14 mouse cellular contexts compared by ENCODE assay signal in genomic region chr5:107346214-107346613, GRCm38 (mm10). TPM values are rescaled to one million over a fixed set of nuclear protein-coding genes. Genes with fewer than 3 reads are reported as not detected.
A peak's percentile ranks its signal among the peaks of the same experiment; 100 is the strongest.
DNase-seq lines count a peak whose midpoint lies in the region; ATAC-seq and TF ChIP-seq lines count a peak whose summit lies in the region.
"Had no signal": no experiment of that assay in that cellular context is flagged by ENCODE, and none has a peak within 500 bp of the region (broad histone marks: within the 10 kb centered on the region; RNA-seq: fewer than 3 reads in every experiment).

No protein-coding gene starts in this region.

- intact Hi-C loops in heart, postnatal 14 days (cut with DNase I): loop anchor here (5.0 kb wide), 1 partner anchor 166 kb away; no protein-coding TSS in a partner anchor
- intact Hi-C loops in left cerebral cortex, postnatal 25 days (cut with DNase I): no loop called here

- WGBS in heart, postnatal 0 days: 26% methylated on average over 1 of the region's 1 CpGs
- 44% methylated on average over 1 of the region's 1 CpGs for WGBS in midbrain, embryonic 14.5 days
- 50% methylated on average over 1 of the region's 1 CpGs for WGBS in midbrain, embryonic 13.5 days
- 52% methylated on average over 1 of the region's 1 CpGs for WGBS in hindbrain, embryonic 16.5 days

- H3K4me2 ChIP-seq in heart, postnatal 0 days (ENCODE audit: low read depth, low read length): no peak overlapping the region
- no peak overlapping the region for H3K4me2 ChIP-seq in midbrain, embryonic 14.5 days (ENCODE audit: low read length)
- no peak overlapping the region for H3K4me2 ChIP-seq in midbrain, embryonic 13.5 days (replicated peaks)
- H3K4me2 ChIP-seq in hindbrain, embryonic 16.5 days (ENCODE audit: low read length): no peak overlapping the region
- H3K4me2 ChIP-seq: forebrain, embryonic 15.5 days; hindbrain, embryonic 13.5 days; liver, embryonic 15.5 days had no signal

- H3K9ac ChIP-seq in heart, postnatal 0 days (replicated peaks; ENCODE audit: low read depth, low read length): no peak overlapping the region
- no peak overlapping the region for H3K9ac ChIP-seq in midbrain, embryonic 14.5 days (replicated peaks; ENCODE audit: low read length)
- no peak overlapping the region for H3K9ac ChIP-seq in midbrain, embryonic 13.5 days (replicated peaks)
- H3K9ac ChIP-seq in hindbrain, embryonic 16.5 days (ENCODE audit: low read depth, low read length): no peak overlapping the region
- H3K9ac ChIP-seq: forebrain, embryonic 15.5 days; hindbrain, embryonic 13.5 days; liver, embryonic 15.5 days had no signal

- no peak for DNase-seq in heart, postnatal 0 days (ENCODE audit: low spot score)
- no peak for DNase-seq in heart, postnatal 14 days
- peak; percentile 4 for DNase-seq in midbrain, embryonic 14.5 days
- peak; percentile 19 for DNase-seq in embryo, embryonic 10.5 days (ENCODE audit: low spot score)
- peak; percentile 29 for DNase-seq in thymus, postnatal 25 days
- no peak for DNase-seq in left cerebral cortex, postnatal 25 days (ENCODE audit: low spot score in 2 of 2)
- DNase-seq: adrenal gland, adult 8-10 months; cerebellum, adult 9-11 months; heart, adult 18-20 months had no signal

- H3K27ac ChIP-seq in heart, postnatal 0 days (ENCODE audit: low read depth): no peak overlapping the region
- H3K27ac ChIP-seq in midbrain, embryonic 14.5 days (replicated peaks; ENCODE audit: low read depth, low read length): no peak overlapping the region
- H3K27ac ChIP-seq in midbrain, embryonic 13.5 days: no peak overlapping the region
- H3K27ac ChIP-seq in hindbrain, embryonic 16.5 days (ENCODE audit: low read depth, low read length): no peak overlapping the region
- H3K27ac ChIP-seq: forebrain, embryonic 15.5 days; hindbrain, embryonic 13.5 days; liver, embryonic 15.5 days had no signal

- H3K9me3 ChIP-seq in heart, postnatal 0 days (replicated peaks; ENCODE audit: control insufficient read depth, low read length): no peaks in the 10 kb centered on the region
- no peaks in the 10 kb centered on the region for H3K9me3 ChIP-seq in midbrain, embryonic 14.5 days (ENCODE audit: control insufficient read depth, low read length)
- no peaks in the 10 kb centered on the region for H3K9me3 ChIP-seq in midbrain, embryonic 13.5 days
- H3K9me3 ChIP-seq in hindbrain, embryonic 16.5 days (ENCODE audit: control insufficient read depth, low read length): no peaks in the 10 kb centered on the region
- H3K9me3 ChIP-seq: forebrain, embryonic 15.5 days; hindbrain, embryonic 13.5 days; liver, embryonic 15.5 days had no signal

- peak; percentile 53 for TF ChIP-seq CTCF in heart, postnatal 0 days (IDR thresholded peaks at IDR 0.05; ENCODE audit: low read depth)

- no peaks in the 10 kb centered on the region for H3K27me3 ChIP-seq in heart, postnatal 0 days (ENCODE audit: control insufficient read depth, insufficient read depth, low read length)
- no peaks in the 10 kb centered on the region for H3K27me3 ChIP-seq in midbrain, embryonic 14.5 days (ENCODE audit: control insufficient read depth, insufficient read depth, low read length)
- H3K27me3 ChIP-seq in midbrain, embryonic 13.5 days: no peaks in the 10 kb centered on the region
- H3K27me3 ChIP-seq in hindbrain, embryonic 16.5 days (replicated peaks; ENCODE audit: control insufficient read depth, insufficient read depth, low read length): no peaks in the 10 kb centered on the region
- H3K27me3 ChIP-seq: forebrain, embryonic 15.5 days; hindbrain, embryonic 13.5 days; liver, embryonic 15.5 days had no signal

- H3K4me1 ChIP-seq in heart, postnatal 0 days (ENCODE audit: control insufficient read depth, insufficient read depth): no peaks in the 10 kb centered on the region
- no peaks in the 10 kb centered on the region for H3K4me1 ChIP-seq in midbrain, embryonic 14.5 days (ENCODE audit: control insufficient read depth, insufficient read depth, low read length)
- H3K4me1 ChIP-seq in midbrain, embryonic 13.5 days (replicated peaks): no peaks in the 10 kb centered on the region
- H3K4me1 ChIP-seq in hindbrain, embryonic 16.5 days (ENCODE audit: control insufficient read depth, insufficient read depth, low read depth, low read length): no peaks in the 10 kb centered on the region
- H3K4me1 ChIP-seq: forebrain, embryonic 15.5 days; hindbrain, embryonic 13.5 days; liver, embryonic 15.5 days had no signal

- no peak overlapping the region for H3K4me3 ChIP-seq in heart, postnatal 0 days (ENCODE audit: low read depth, low read length)
- H3K4me3 ChIP-seq in midbrain, embryonic 14.5 days (replicated peaks; ENCODE audit: low read depth, low read length): no peak overlapping the region
- no peak overlapping the region for H3K4me3 ChIP-seq in midbrain, embryonic 13.5 days (replicated peaks)
- no peak overlapping the region for H3K4me3 ChIP-seq in hindbrain, embryonic 16.5 days (ENCODE audit: low read length)
- H3K4me3 ChIP-seq: forebrain, embryonic 15.5 days; hindbrain, embryonic 13.5 days; liver, embryonic 15.5 days had no signal

- no peaks in the 10 kb centered on the region for H3K36me3 ChIP-seq in heart, postnatal 0 days (replicated peaks; ENCODE audit: control insufficient read depth, insufficient read depth, low read length)
- no peaks in the 10 kb centered on the region for H3K36me3 ChIP-seq in midbrain, embryonic 14.5 days (ENCODE audit: control insufficient read depth, insufficient read depth, low read length)
- no peaks in the 10 kb centered on the region for H3K36me3 ChIP-seq in midbrain, embryonic 13.5 days
- H3K36me3 ChIP-seq in hindbrain, embryonic 16.5 days (ENCODE audit: control insufficient read depth, insufficient read depth, low read length): no peaks in the 10 kb centered on the region
- H3K36me3 ChIP-seq: forebrain, embryonic 15.5 days; hindbrain, embryonic 13.5 days; liver, embryonic 15.5 days had no signal

- no peak for ATAC-seq in heart, postnatal 0 days (ENCODE audit: insufficient read depth, low read depth)
- no peak for ATAC-seq in midbrain, embryonic 14.5 days (ENCODE audit: low FRiP score, low TSS enrichment)
- ATAC-seq in midbrain, embryonic 13.5 days: no peak
- no peak for ATAC-seq in hindbrain, embryonic 16.5 days
- ATAC-seq: forebrain, embryonic 15.5 days had no signal

- TF ChIP-seq EP300 in heart, postnatal 0 days (IDR thresholded peaks at IDR 0.05; ENCODE audit: low read depth): no peak

RNA-seq across cellular contexts. Expression of gene Brdt, which starts 15.3 kb away (rescaled TPM):
- total RNA-seq in heart, postnatal 0 days (2014; rRNA removed; ENCODE audit: low replicate concordance): 1.1 TPM in 1 of 2 replicates, not detected in the other
- polyA plus RNA-seq in heart, postnatal 0 days (2015; fragmentation: Nextera tagmentation; extraction: Ambion mirVana): 0.58 and 0.70 TPM in 2 replicates
- total RNA-seq in heart, postnatal 14 days (2021): under 1 TPM; 0.63 to 0.98 TPM
- polyA plus RNA-seq in midbrain, embryonic 14.5 days (2014; fragmentation: Nextera tagmentation; extraction: Ambion mirVana): 2.8 and 3.2 TPM in 2 replicates
- 1.5 and 1.7 TPM in 2 replicates for polyA plus RNA-seq in midbrain, embryonic 13.5 days (2015; fragmentation: Nextera tagmentation; extraction: Ambion mirVana)
- polyA plus RNA-seq in hindbrain, embryonic 16.5 days (2015; fragmentation: Nextera tagmentation; extraction: Ambion mirVana): 4.2 TPM in 2 replicates
- 10 to 100 TPM; 14.0 to 15.1 TPM for total RNA-seq in left cerebral cortex, postnatal 25 days (2021)

RNA-seq across cellular contexts. Expression of gene Ephx4, which starts 56.3 kb away (rescaled TPM):
- total RNA-seq in heart, postnatal 0 days (2014; rRNA removed; ENCODE audit: low replicate concordance): not detected in 2 replicates
- polyA plus RNA-seq in heart, postnatal 0 days (2015; fragmentation: Nextera tagmentation; extraction: Ambion mirVana): 1.6 and 2.5 TPM in 2 replicates
- total RNA-seq in heart, postnatal 14 days (2021): under 1 TPM; 0.29 to 0.31 TPM
- 0.93 and 2.9 TPM in 2 replicates for polyA plus RNA-seq in midbrain, embryonic 14.5 days (2014; fragmentation: Nextera tagmentation; extraction: Ambion mirVana)
- polyA plus RNA-seq in midbrain, embryonic 13.5 days (2015; fragmentation: Nextera tagmentation; extraction: Ambion mirVana): 0.77 and 1.1 TPM in 2 replicates
- polyA plus RNA-seq in hindbrain, embryonic 16.5 days (2015; fragmentation: Nextera tagmentation; extraction: Ambion mirVana): 3.0 and 3.1 TPM in 2 replicates
- total RNA-seq in left cerebral cortex, postnatal 25 days (2021): 10 to 100 TPM; 85.5 to 86.1 TPM

RNA-seq across cellular contexts. Expression of gene Tgfbr3, which starts 56.8 kb away (rescaled TPM):
- total RNA-seq in heart, postnatal 0 days (2014; rRNA removed; ENCODE audit: low replicate concordance): 59.7 and 60.6 TPM in 2 replicates
- polyA plus RNA-seq in heart, postnatal 0 days (2015; fragmentation: Nextera tagmentation; extraction: Ambion mirVana): 11.8 TPM in 2 replicates
- 10 to 100 TPM; 47.3 to 59.0 TPM for total RNA-seq in heart, postnatal 14 days (2021)
- polyA plus RNA-seq in midbrain, embryonic 14.5 days (2014; fragmentation: Nextera tagmentation; extraction: Ambion mirVana): 1.4 and 4.7 TPM in 2 replicates
- polyA plus RNA-seq in midbrain, embryonic 13.5 days (2015; fragmentation: Nextera tagmentation; extraction: Ambion mirVana): 3.4 and 3.7 TPM in 2 replicates
- 5.9 and 7.4 TPM in 2 replicates for polyA plus RNA-seq in hindbrain, embryonic 16.5 days (2015; fragmentation: Nextera tagmentation; extraction: Ambion mirVana)
- 1 to 10 TPM; 7.8 to 9.9 TPM for total RNA-seq in left cerebral cortex, postnatal 25 days (2021)

Comparison
In these comparisons a context has a peak if more than half of its experiments do, and no peak if none do; other contexts are left out.
1. DNase-seq: peak in midbrain, embryonic 14.5 days (single experiment), embryo, embryonic 10.5 days (single experiment) and thymus, postnatal 25 days (single experiment); none in heart, postnatal 0 days (single experiment), heart, postnatal 14 days (0 of 2) and left cerebral cortex, postnatal 25 days (0 of 2).